Mouse (Mus musculus) hindbrain, postnatal 0 days (tissue): Measurements from ENCODE around the gene Acvrl1. TPM values are rescaled to one million over a fixed set of nuclear protein-coding genes. Genes with fewer than 3 reads are reported as not detected.

ENCODE experiments used
- ATAC-seq: fragments of 200-750 bp; cut with Nextera tagmentation; 2 replicates; pipeline ENCODE4 v1.8.0; 2017; ENCODE audit warnings: mild to moderate bottlenecking, moderate TSS enrichment, moderate library complexity
- DNase-seq: peaks from one replicate; pipeline ENCODE4 v3.0.0-alpha.2; 2015; ENCODE audit warnings: low spot score
- H3K27ac ChIP-seq: fragments of 300-500 bp; sonication (generic); 2 replicates; pipeline ENCODE4 v1.5.1; 2014; ENCODE audit warnings: mild to moderate bottlenecking
- H3K27me3 ChIP-seq: fragments of 300-500 bp; sonication (generic); 2 replicates; pipeline ENCODE4 v1.6.1; 2014; ENCODE audit warnings: low read length, mixed read lengths; ENCODE audit not compliant: insufficient read depth
- H3K36me3 ChIP-seq: fragments of 300-500 bp; sonication (generic); 2 replicates; pipeline ENCODE4 v1.6.1; 2014; ENCODE audit warnings: low read length, mixed read lengths; ENCODE audit not compliant: insufficient read depth
- H3K4me1 ChIP-seq: fragments of 300-500 bp; sonication (generic); 2 replicates; pipeline ENCODE4 v1.6.1; 2014; ENCODE audit warnings: antibody characterized with exemption, low read length, mixed read lengths; ENCODE audit not compliant: insufficient read depth
- H3K4me2 ChIP-seq: fragments of 300-500 bp; sonication (generic); 2 replicates; pipeline ENCODE4 v1.6.1; 2014; ENCODE audit warnings: low read depth, mild to moderate bottlenecking, low read length, moderate library complexity, mixed read lengths
- H3K4me3 ChIP-seq: fragments of 300-500 bp; sonication (generic); 2 replicates; pipeline ENCODE4 v1.5.1; 2014; ENCODE audit warnings: low read length
- H3K9ac ChIP-seq: fragments of 300-500 bp; sonication (generic); replicated peaks from 2 replicates; pipeline ENCODE4 v1.6.1; 2014; ENCODE audit warnings: mild to moderate bottlenecking, low read length, moderate library complexity, mixed read lengths
- H3K9me3 ChIP-seq: fragments of 300-500 bp; sonication (generic); 2 replicates; pipeline ENCODE4 v1.6.1; 2016; ENCODE audit warnings: low read length, mixed read lengths
- CTCF ChIP-seq: IDR thresholded peaks from 2 replicates; pipeline ENCODE4 v1.5.1; 2016; ENCODE audit warnings: antibody characterized with exemption, control low read depth, low read depth
- WGBS: fragments of 180-500 bp; shearing (Covaris S2); extraction: QIAGEN DNeasy Blood & Tissue Kit; methylation state at CpG from one replicate; pipeline ENCODE4 v1.1.7; 2014; 5-methylcytosine and 5-hydroxymethylcytosine counted together
- polyA plus RNA-seq: library from polyadenylated mRNA; unstranded; fragments of >200 nt; fragmentation: Nextera tagmentation; extraction: Ambion mirVana; gene quantifications from 2 replicates; pipeline ENCODE4 v1.2.1, GENCODE M21; 2015
- total RNA-seq: library from RNA; depleted of rRNA; stranded (reverse); fragments of >200 nt; gene quantifications from 2 replicates; pipeline ENCODE4 v1.2.3, GENCODE M21; 2014

Acvrl1 gene
- total and polyA plus RNA-seq, 2 experiments from 2014 or later = 7.0 to 21.6 TPM

DNA sequence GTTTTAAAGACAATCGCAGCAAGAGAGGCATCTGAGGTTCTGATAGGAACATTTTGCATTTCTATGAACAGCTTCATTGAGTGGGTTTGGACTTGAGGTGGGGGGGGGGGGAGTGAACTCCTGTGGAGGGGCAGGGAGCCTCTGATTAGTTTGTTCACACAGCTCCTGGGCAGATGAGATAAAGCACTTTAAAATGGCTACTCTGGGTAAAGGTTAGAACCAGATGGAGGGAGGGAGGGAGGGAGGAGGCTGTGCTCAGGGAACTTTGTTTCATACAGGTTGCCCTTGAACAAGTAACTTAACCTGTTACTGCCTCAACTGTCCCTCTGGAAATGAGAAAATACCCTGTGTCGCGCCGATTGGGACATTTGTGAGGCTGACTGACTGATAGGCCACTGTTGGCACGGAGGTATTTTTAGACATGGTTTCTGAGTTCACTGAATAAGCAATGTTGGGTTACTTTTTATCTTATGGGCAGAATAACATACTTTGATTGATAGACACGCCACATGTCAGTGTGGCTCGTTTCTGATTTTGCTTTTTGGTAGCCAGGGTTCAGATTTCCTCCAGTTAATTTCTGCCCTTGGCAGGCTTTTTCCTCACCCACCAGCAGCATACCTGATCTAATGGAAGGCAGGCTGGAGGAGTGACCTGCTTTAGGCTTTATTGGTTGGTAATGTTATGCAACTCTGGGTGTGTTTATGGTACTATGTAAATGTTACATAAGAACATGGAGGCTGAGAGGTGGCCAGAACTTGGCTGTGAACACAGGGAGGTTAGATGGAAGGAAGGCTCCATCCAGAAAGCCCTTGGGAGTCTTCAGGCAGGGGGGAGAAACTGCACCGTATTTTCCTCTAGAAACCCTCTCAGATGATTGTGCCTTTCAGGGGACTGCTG, 48.7 kb downstream of the Acvrl1 start:
- no peak for ATAC-seq
- no peak overlapping the region for H3K27ac ChIP-seq
- H3K4me3 ChIP-seq = no peak overlapping the region
- no peaks in the 10 kb centered on the region for H3K27me3 ChIP-seq
- no peak for TF ChIP-seq CTCF
- 62% methylated on average over 8 of the region's 8 CpGs for WGBS
- H3K4me1 ChIP-seq = peaks cover 27% of the 10 kb centered on the region
- DNase-seq = no peak
- peak overlapping the region; percentile 71 for H3K4me2 ChIP-seq
- H3K9ac ChIP-seq = no peak overlapping the region
- H3K9me3 ChIP-seq = no peaks in the 10 kb centered on the region
- no peaks in the 10 kb centered on the region for H3K36me3 ChIP-seq

DNA sequence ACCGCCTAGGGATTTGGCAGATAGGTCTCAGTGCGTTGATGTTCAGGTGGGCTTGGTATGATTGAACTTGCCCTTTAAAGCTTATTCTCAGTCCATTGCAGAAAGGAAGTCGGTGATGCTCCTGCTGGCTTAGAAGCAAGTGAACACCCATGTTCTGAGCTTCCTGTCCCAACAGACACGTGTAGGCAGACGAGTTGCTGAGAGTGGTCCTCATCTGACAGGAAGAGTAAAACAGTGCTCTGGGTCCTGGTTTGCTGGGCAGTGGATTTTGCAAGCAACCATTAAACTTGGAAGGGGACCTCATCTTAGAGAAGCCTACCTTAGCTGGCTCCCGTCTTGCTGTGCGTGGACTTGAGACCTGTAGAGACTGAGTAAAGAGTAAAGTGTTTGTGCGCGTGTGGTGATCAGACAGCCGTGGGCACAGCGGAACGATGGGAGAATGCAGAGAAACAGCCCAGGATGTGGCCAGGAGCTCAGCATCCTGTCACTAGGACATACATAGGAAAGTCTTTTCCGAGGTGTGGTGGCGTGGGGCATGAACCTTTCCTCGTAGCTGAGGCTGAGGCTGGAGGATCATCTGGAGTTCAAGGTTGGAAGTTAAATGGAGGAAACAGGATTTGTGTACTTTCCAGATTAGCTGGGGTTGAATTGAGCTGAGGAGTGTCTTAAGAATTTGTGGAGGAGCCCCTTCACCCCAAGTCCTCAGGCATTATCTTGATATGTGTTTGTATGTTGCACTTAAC, 52.2 kb downstream of the Acvrl1 start:
- H3K4me1 ChIP-seq = peaks cover 26% of the 10 kb centered on the region
- TF ChIP-seq CTCF = no peak
- H3K27ac ChIP-seq = no peak overlapping the region
- no peak overlapping the region for H3K9ac ChIP-seq
- H3K4me2 ChIP-seq = no peak overlapping the region
- ATAC-seq = no peak
- H3K27me3 ChIP-seq = no peaks in the 10 kb centered on the region
- no peaks in the 10 kb centered on the region for H3K36me3 ChIP-seq
- no peak for DNase-seq
- H3K9me3 ChIP-seq = no peaks in the 10 kb centered on the region
- H3K4me3 ChIP-seq = no peak overlapping the region
- 78% methylated on average over 15 of the region's 15 CpGs for WGBS

DNA sequence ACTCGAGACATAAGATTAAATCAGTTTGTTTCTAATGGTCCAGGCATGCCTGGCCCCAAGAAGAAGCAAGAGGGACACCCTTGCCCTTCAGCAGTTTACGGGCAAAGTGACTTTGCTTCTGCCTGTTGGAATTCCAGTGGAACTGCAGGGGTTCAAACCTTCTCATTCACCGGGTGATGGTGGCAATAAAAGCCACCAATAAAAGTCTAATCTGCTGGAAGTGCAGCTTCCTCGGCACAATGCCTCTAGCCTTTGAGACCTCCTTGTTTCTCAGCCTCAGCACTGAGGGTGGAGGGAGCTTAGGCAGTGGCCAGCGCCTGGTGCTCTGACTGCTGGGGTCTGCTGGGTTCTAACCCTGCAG, 52.8 kb downstream of the Acvrl1 start:
- H3K36me3 ChIP-seq = no peaks in the 10 kb centered on the region
- H3K27ac ChIP-seq = no peak overlapping the region
- no peaks in the 10 kb centered on the region for H3K27me3 ChIP-seq
- no peak for TF ChIP-seq CTCF
- 27% methylated on average over 5 of the region's 5 CpGs for WGBS
- ATAC-seq (no peak), DNase-seq (no peak)
- H3K9ac ChIP-seq = no peak overlapping the region; the same call in 1 of the 2 replicates
- H3K4me3 ChIP-seq = no peak overlapping the region
- peaks cover 24% of the 10 kb centered on the region for H3K4me1 ChIP-seq
- no peaks in the 10 kb centered on the region for H3K9me3 ChIP-seq
- no peak overlapping the region for H3K4me2 ChIP-seq

DNA sequence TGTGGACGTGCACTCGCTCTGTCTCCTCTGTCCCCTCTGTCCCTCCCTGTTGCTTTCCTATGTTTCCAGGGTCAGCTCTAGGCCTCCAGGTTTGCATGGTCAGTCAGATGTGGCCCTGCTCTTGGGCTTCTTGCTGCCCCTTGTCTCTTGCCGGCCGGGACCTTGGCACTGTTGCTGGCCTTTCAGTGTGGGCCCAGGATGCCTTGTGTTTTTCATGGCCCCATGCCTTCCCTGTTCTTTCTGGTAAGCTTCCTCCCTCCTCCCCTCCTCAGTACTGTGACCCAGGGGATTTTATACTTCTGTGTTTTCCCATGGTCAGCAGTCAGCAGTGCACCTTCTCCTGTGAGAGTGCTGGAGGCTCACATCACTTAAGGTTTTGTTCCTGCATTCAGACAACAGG, 53.2 kb downstream of the Acvrl1 start:
- no peak for ATAC-seq
- peaks cover 24% of the 10 kb centered on the region for H3K4me1 ChIP-seq
- H3K4me2 ChIP-seq = no peak overlapping the region
- TF ChIP-seq CTCF = no peak
- WGBS = 28% methylated on average over 4 of the region's 4 CpGs
- H3K9me3 ChIP-seq = no peaks in the 10 kb centered on the region
- no peaks in the 10 kb centered on the region for H3K27me3 ChIP-seq
- no peak for DNase-seq
- no peak overlapping the region; the same call in 1 of the 2 replicates for H3K9ac ChIP-seq
- no peak overlapping the region for H3K27ac ChIP-seq
- H3K36me3 ChIP-seq = no peaks in the 10 kb centered on the region
- no peak overlapping the region for H3K4me3 ChIP-seq

DNA sequence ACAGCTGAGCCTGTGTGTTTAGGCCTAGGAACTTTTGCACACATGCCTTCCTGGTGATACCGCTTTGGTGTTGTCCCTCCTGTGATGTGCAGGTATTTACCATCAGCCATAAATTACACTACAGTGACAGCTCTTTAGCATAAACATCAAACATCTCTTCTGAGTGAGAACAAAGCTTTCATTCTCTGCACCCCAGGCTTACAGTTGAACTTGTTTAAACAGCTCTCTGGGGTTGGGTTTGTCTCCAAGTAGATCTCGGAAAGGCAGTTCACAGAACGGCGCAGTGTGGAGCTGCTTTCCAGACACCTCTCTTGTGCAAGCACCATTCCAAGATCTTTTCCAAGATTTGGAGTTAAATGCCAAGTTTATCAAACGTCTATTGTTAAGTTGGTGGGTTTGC, 54.4 kb downstream of the Acvrl1 start:
- Histone ChIP-seq H3K4me2 (no peak overlapping the region), H3K27me3 (no peaks in the 10 kb centered on the region), H3K4me3 (no peak overlapping the region), H3K36me3 (no peaks in the 10 kb centered on the region), H3K4me1 (peaks cover 15% of the 10 kb centered on the region), H3K9ac (no peak overlapping the region), H3K9me3 (no peaks in the 10 kb centered on the region), H3K27ac (no peak overlapping the region; the same call in 1 of the 2 replicates)
- no peak for TF ChIP-seq CTCF
- 30% methylated on average over 5 of the region's 5 CpGs for WGBS
- DNase-seq (no peak), ATAC-seq (no peak)

DNA sequence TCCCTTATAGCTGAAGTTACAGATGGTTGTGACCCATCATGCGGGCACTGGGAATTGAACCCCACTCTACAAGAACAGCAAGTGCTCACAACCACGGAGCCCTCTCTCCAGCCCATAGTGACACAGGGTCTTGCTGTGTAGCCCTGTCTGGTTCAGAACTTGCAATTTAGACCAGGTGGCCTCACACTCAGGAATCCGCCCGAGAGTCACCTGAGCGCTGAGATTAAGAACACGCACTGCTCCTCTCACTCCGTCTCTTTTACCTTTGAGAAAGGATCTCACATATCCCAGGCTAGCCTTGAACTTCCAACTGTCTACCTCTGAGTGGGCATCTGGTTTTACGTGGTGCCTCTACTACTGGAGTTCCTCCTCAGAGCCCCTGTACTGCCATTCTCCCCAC, 56.0 kb downstream of the Acvrl1 start:
- ATAC-seq (no peak), DNase-seq (no peak)
- Histone ChIP-seq H3K4me2 (no peak overlapping the region), H3K27me3 (no peaks in the 10 kb centered on the region), H3K9me3 (no peaks in the 10 kb centered on the region), H3K36me3 (no peaks in the 10 kb centered on the region), H3K4me3 (no peak overlapping the region), H3K27ac (no peak overlapping the region), H3K9ac (no peak overlapping the region), H3K4me1 (peaks cover 11% of the 10 kb centered on the region)
- WGBS = 97% methylated on average over 8 of the region's 8 CpGs
- no peak for TF ChIP-seq CTCF
